Mouse (Mus musculus) thymus, adult 2 months (tissue): ENCODE data around the gene Ctf2. TPM values are rescaled to one million over a fixed set of nuclear protein-coding genes. Genes with fewer than 3 reads are reported as not detected.
A peak's percentile ranks its signal among the peaks of the same experiment; 100 is the strongest.

Experiments
- DNase-seq: peaks from one replicate; pipeline ENCODE4 v3.0.0; 2021
- H3K27ac ChIP-seq: fragments of 200-500 bp; 2 replicates; pipeline ENCODE4 v1.5.1; 2012; ENCODE audit warnings: low read length, control low read depth; ENCODE audit not compliant: control insufficient read depth, insufficient read depth
- H3K27me3 ChIP-seq: fragments of 200-500 bp; 2 replicates; pipeline ENCODE4 v1.6.1; 2012; ENCODE audit warnings: mild to moderate bottlenecking, low read length, moderate library complexity, mixed read lengths; ENCODE audit not compliant: control insufficient read depth, insufficient read depth
- H3K36me3 ChIP-seq: fragments of 200-500 bp; 2 replicates; pipeline ENCODE4 v1.6.1; 2012; ENCODE audit warnings: mild to moderate bottlenecking, low read length, moderate library complexity; ENCODE audit not compliant: control insufficient read depth, insufficient read depth
- H3K4me1 ChIP-seq: fragments of 200-500 bp; replicated peaks from 2 replicates; pipeline ENCODE4 v1.6.1; 2012; ENCODE audit warnings: low read length; ENCODE audit not compliant: control insufficient read depth, insufficient read depth
- H3K4me3 ChIP-seq: fragments of 200-500 bp; 2 replicates; pipeline ENCODE4 v1.5.1; 2012; ENCODE audit warnings: mild to moderate bottlenecking, low read length, control low read depth, moderate library complexity; ENCODE audit not compliant: control insufficient read depth, insufficient read depth
- CTCF ChIP-seq: fragments of 200-500 bp; IDR thresholded peaks from 2 replicates; pipeline ENCODE4 v1.5.1; 2012; ENCODE audit warnings: mild to moderate bottlenecking, control low read depth, low read length, moderate library complexity, borderline replicate concordance; ENCODE audit not compliant: control insufficient read depth, poor library complexity, insufficient read depth; ENCODE audit errors: extremely low read depth
- POLR2A ChIP-seq: fragments of 200-500 bp; IDR thresholded peaks from 2 replicates; pipeline ENCODE4 v1.6.1; 2012; ENCODE audit warnings: mild to moderate bottlenecking, low read length, control low read depth, moderate library complexity; ENCODE audit not compliant: control insufficient read depth, poor library complexity, insufficient read depth; ENCODE audit errors: extremely low read depth
- WGBS: fragments of 180-500 bp; shearing (Covaris S2); methylation state at CpG from one replicate; pipeline ENCODE4 v1.1.7; 2018; 5-methylcytosine and 5-hydroxymethylcytosine counted together
- polyA plus RNA-seq: library from polyadenylated mRNA; depleted of rRNA; stranded (reverse); fragments of >200 nt; gene quantifications from 2 replicates; pipeline ENCODE4 v1.2.3, GENCODE M21; 2012

Ctf2 gene
- polyA plus RNA-seq, 1 experiment: not detected

GRCm38 (mm10) chr7:127745251-127745651 is 13.3 kb upstream of the Ctf2 start:
- peaks cover 7% of the 10 kb centered on the region; the same call in 1 of the 2 replicates for H3K36me3 ChIP-seq
- peak; percentile 90 for DNase-seq
- H3K4me3 ChIP-seq: peak overlapping the region; percentile 81
- no peaks in the 10 kb centered on the region for H3K27me3 ChIP-seq
- under 1% methylated on average over 19 of the region's 19 CpGs for WGBS
- H3K27ac ChIP-seq: peak overlapping the region; percentile 64
- TF ChIP-seq CTCF (no peak), POLR2A (peak; percentile 9; the same call in 1 of the 2 replicates)
- H3K4me1 ChIP-seq: peaks cover 15% of the 10 kb centered on the region

- DNase-seq: peak; percentile 72
- Histone ChIP-seq H3K36me3 (peaks cover under 1% of the 10 kb centered on the region; the same call in 1 of the 2 replicates), H3K4me1 (peaks cover 15% of the 10 kb centered on the region), H3K27ac (peak within 1 kb of the TSS; percentile 64; the same call in 1 of the 2 replicates), H3K27me3 (no peaks in the 10 kb centered on the region), H3K4me3 (peak within 1 kb of the TSS; percentile 81)
- WGBS: under 1% methylated on average over 26 of the region's 26 CpGs
- TF ChIP-seq CTCF (no peak), POLR2A (no peak)
Measured at GRCm38 (mm10) chr7:127744366-127745045, 12.5 kb upstream of the Ctf2 start, which contains the start of gene Fbxl19. Fbxl19 (plus strand) TSS chr7:127744543.

GRCm38 (mm10) chr7:127730170-127730569 is 1.8 kb downstream of the Ctf2 start:
- Histone ChIP-seq H3K27me3 (no peaks in the 10 kb centered on the region), H3K27ac (no peak overlapping the region), H3K4me3 (no peak overlapping the region), H3K36me3 (no peaks in the 10 kb centered on the region), H3K4me1 (no peaks in the 10 kb centered on the region)
- 87% methylated on average over 4 of the region's 4 CpGs for WGBS
- no peak for DNase-seq
- TF ChIP-seq POLR2A (no peak), CTCF (no peak)

GRCm38 (mm10) chr7:127727898-127728297 is 4.1 kb downstream of the Ctf2 start:
- DNase-seq: no peak
- TF ChIP-seq CTCF: no peak
- TF ChIP-seq POLR2A: no peak
- H3K27me3 ChIP-seq: no peaks in the 10 kb centered on the region
- H3K36me3 ChIP-seq: no peaks in the 10 kb centered on the region
- H3K4me1 ChIP-seq: no peaks in the 10 kb centered on the region
- no peak overlapping the region for H3K27ac ChIP-seq
- H3K4me3 ChIP-seq: no peak overlapping the region
- WGBS: 78% methylated on average over 7 of the region's 7 CpGs

- H3K4me1 ChIP-seq: no peaks in the 10 kb centered on the region
- no peak for DNase-seq
- TF ChIP-seq CTCF (no peak), POLR2A (no peak)
Measured at GRCm38 (mm10) chr7:127725924-127726323, 6.0 kb downstream of the Ctf2 start.

GRCm38 (mm10) chr7:127725490-127725889 is 6.5 kb downstream of the Ctf2 start:
- no peak for DNase-seq
- H3K27ac ChIP-seq: no peak overlapping the region
- H3K4me3 ChIP-seq: no peak overlapping the region
- H3K4me1 ChIP-seq: no peaks in the 10 kb centered on the region
- TF ChIP-seq POLR2A (no peak), CTCF (no peak)
- 94% methylated on average over 2 of the region's 2 CpGs for WGBS
- H3K36me3 ChIP-seq: no peaks in the 10 kb centered on the region
- H3K27me3 ChIP-seq: no peaks in the 10 kb centered on the region

More at GRCm38 (mm10) chr7:127725924-127726323, 6.0 kb downstream of the Ctf2 start:
- Histone ChIP-seq H3K27ac (no peak overlapping the region), H3K4me3 (no peak overlapping the region), H3K27me3 (no peaks in the 10 kb centered on the region), H3K36me3 (no peaks in the 10 kb centered on the region)
- 95% methylated on average over 6 of the region's 6 CpGs for WGBS
